Mouse (Mus musculus): Measurements from ENCODE around the gene Gemin4. TPM values are rescaled to one million over a fixed set of nuclear protein-coding genes. Genes with fewer than 3 reads are reported as not detected.

Gemin4 gene
- polyA plus RNA-seq, 1 experiment = 39.6 TPM

GRCm38 (mm10) chr11:76196977-76197469 lies 20.4 kb downstream of the Gemin4 start:
- Histone ChIP-seq H3K36me3 (ENCODE audit: control insufficient read depth, insufficient read depth, low read length) (no peaks in the 10 kb centered on the region), H3K4me1 (ENCODE audit: control insufficient read depth, insufficient read depth, low read length) (peaks cover 3% of the 10 kb centered on the region), H3K27me3 (ENCODE audit: control insufficient read depth, insufficient read depth, low read length) (no peaks in the 10 kb centered on the region), H3K4me3 (ENCODE audit: control insufficient read depth, low read depth, low read length) (no peak overlapping the region), H3K27ac (ENCODE audit: control insufficient read depth, insufficient read depth, low read depth, low read length) (no peak overlapping the region)
- TF ChIP-seq POLR2A (IDR thresholded peaks at IDR 0.05; ENCODE audit: control insufficient read depth, low read depth, low read length) = no peak
- TF ChIP-seq CTCF (IDR thresholded peaks at IDR 0.05; ENCODE audit: control insufficient read depth, insufficient read depth, insufficient replicate concordance, low read depth, low read length) = no peak

- Histone ChIP-seq H3K36me3 (ENCODE audit: control insufficient read depth, insufficient read depth, low read length) (no peaks in the 10 kb centered on the region), H3K4me3 (ENCODE audit: control insufficient read depth, low read depth, low read length) (no peak overlapping the region), H3K4me1 (ENCODE audit: control insufficient read depth, insufficient read depth, low read length) (no peaks in the 10 kb centered on the region), H3K27ac (ENCODE audit: control insufficient read depth, insufficient read depth, low read depth, low read length) (no peak overlapping the region), H3K27me3 (ENCODE audit: control insufficient read depth, insufficient read depth, low read length) (no peaks in the 10 kb centered on the region)
- TF ChIP-seq CTCF (IDR thresholded peaks at IDR 0.05; ENCODE audit: control insufficient read depth, insufficient read depth, insufficient replicate concordance, low read depth, low read length) = no peak
- TF ChIP-seq POLR2A (IDR thresholded peaks at IDR 0.05; ENCODE audit: control insufficient read depth, low read depth, low read length) = no peak
Measured at GRCm38 (mm10) chr11:76196275-76196976, 21.0 kb downstream of the Gemin4 start.

- Histone ChIP-seq H3K27ac (ENCODE audit: control insufficient read depth, insufficient read depth, low read depth, low read length) (no peak overlapping the region), H3K27me3 (ENCODE audit: control insufficient read depth, insufficient read depth, low read length) (no peaks in the 10 kb centered on the region), H3K4me1 (ENCODE audit: control insufficient read depth, insufficient read depth, low read length) (no peaks in the 10 kb centered on the region), H3K4me3 (ENCODE audit: control insufficient read depth, low read depth, low read length) (no peak overlapping the region), H3K36me3 (ENCODE audit: control insufficient read depth, insufficient read depth, low read length) (no peaks in the 10 kb centered on the region)
- TF ChIP-seq CTCF (IDR thresholded peaks at IDR 0.05; ENCODE audit: control insufficient read depth, insufficient read depth, insufficient replicate concordance, low read depth, low read length) (no peak), POLR2A (IDR thresholded peaks at IDR 0.05; ENCODE audit: control insufficient read depth, low read depth, low read length) (no peak)
Measured at GRCm38 (mm10) chr11:76186908-76187307, 30.6 kb downstream of the Gemin4 start.

GRCm38 (mm10) chr11:76183745-76184144 lies 33.7 kb downstream of the Gemin4 start:
- TF ChIP-seq POLR2A (IDR thresholded peaks at IDR 0.05; ENCODE audit: control insufficient read depth, low read depth, low read length) (no peak), CTCF (IDR thresholded peaks at IDR 0.05; ENCODE audit: control insufficient read depth, insufficient read depth, insufficient replicate concordance, low read depth, low read length) (no peak)
- H3K27me3 ChIP-seq (ENCODE audit: control insufficient read depth, insufficient read depth, low read length) = no peaks in the 10 kb centered on the region
- H3K36me3 ChIP-seq (ENCODE audit: control insufficient read depth, insufficient read depth, low read length) = no peaks in the 10 kb centered on the region
- no peak overlapping the region for H3K4me3 ChIP-seq (ENCODE audit: control insufficient read depth, low read depth, low read length)
- H3K27ac ChIP-seq (ENCODE audit: control insufficient read depth, insufficient read depth, low read depth, low read length) = no peak overlapping the region
- peaks cover 5% of the 10 kb centered on the region for H3K4me1 ChIP-seq (ENCODE audit: control insufficient read depth, insufficient read depth, low read length)

- Histone ChIP-seq H3K36me3 (ENCODE audit: control insufficient read depth, insufficient read depth, low read length) (no peaks in the 10 kb centered on the region), H3K4me1 (ENCODE audit: control insufficient read depth, insufficient read depth, low read length) (peaks cover 7% of the 10 kb centered on the region), H3K4me3 (ENCODE audit: control insufficient read depth, low read depth, low read length) (peak overlapping the region; percentile 100), H3K27me3 (ENCODE audit: control insufficient read depth, insufficient read depth, low read length) (no peaks in the 10 kb centered on the region), H3K27ac (ENCODE audit: control insufficient read depth, insufficient read depth, low read depth, low read length) (no peak overlapping the region)
- TF ChIP-seq CTCF (IDR thresholded peaks at IDR 0.05; ENCODE audit: control insufficient read depth, insufficient read depth, insufficient replicate concordance, low read depth, low read length) (no peak), POLR2A (IDR thresholded peaks at IDR 0.05; ENCODE audit: control insufficient read depth, low read depth, low read length) (no peak)
Measured at GRCm38 (mm10) chr11:76180146-76180540, 37.3 kb downstream of the Gemin4 start.

GRCm38 (mm10) chr11:76179495-76180145 lies 37.8 kb downstream of the Gemin4 start, which contains the start of the genes Vps53 and Fam57a:
Gene Vps53, minus strand, starts transcription at chr11:76179647.
Gene Fam57a, plus strand, starts transcription at chr11:76179671.
- Histone ChIP-seq H3K36me3 (ENCODE audit: control insufficient read depth, insufficient read depth, low read length) (no peaks in the 10 kb centered on the region), H3K27me3 (ENCODE audit: control insufficient read depth, insufficient read depth, low read length) (no peaks in the 10 kb centered on the region), H3K4me1 (ENCODE audit: control insufficient read depth, insufficient read depth, low read length) (peaks cover 7% of the 10 kb centered on the region), H3K27ac (ENCODE audit: control insufficient read depth, insufficient read depth, low read depth, low read length) (peak within 1 kb of the TSS; percentile 86), H3K4me3 (ENCODE audit: control insufficient read depth, low read depth, low read length) (peak within 1 kb of the TSS; percentile 100)
- TF ChIP-seq CTCF (IDR thresholded peaks at IDR 0.05; ENCODE audit: control insufficient read depth, insufficient read depth, insufficient replicate concordance, low read depth, low read length) (no peak), POLR2A (IDR thresholded peaks at IDR 0.05; ENCODE audit: control insufficient read depth, low read depth, low read length) (peak; percentile 54; the same call in 1 of the 2 replicates)

GRCm38 (mm10) chr11:76178726-76179494 lies 38.6 kb downstream of the Gemin4 start:
- H3K27ac ChIP-seq (ENCODE audit: control insufficient read depth, insufficient read depth, low read depth, low read length) = peak overlapping the region; percentile 86
- TF ChIP-seq POLR2A (IDR thresholded peaks at IDR 0.05; ENCODE audit: control insufficient read depth, low read depth, low read length) = no peak
- no peak for TF ChIP-seq CTCF (IDR thresholded peaks at IDR 0.05; ENCODE audit: control insufficient read depth, insufficient read depth, insufficient replicate concordance, low read depth, low read length)

More at GRCm38 (mm10) chr11:76178726-76179494, 38.6 kb downstream of the Gemin4 start:
- H3K4me1 ChIP-seq (ENCODE audit: control insufficient read depth, insufficient read depth, low read length) = peaks cover 7% of the 10 kb centered on the region
- peak overlapping the region; percentile 100 for H3K4me3 ChIP-seq (ENCODE audit: control insufficient read depth, low read depth, low read length)
- H3K27me3 ChIP-seq (ENCODE audit: control insufficient read depth, insufficient read depth, low read length) = no peaks in the 10 kb centered on the region
- H3K36me3 ChIP-seq (ENCODE audit: control insufficient read depth, insufficient read depth, low read length) = no peaks in the 10 kb centered on the region

Measured in testis, adult 2 months (tissue).